8 mouse cellular contexts compared by ENCODE assay signal in the genomic region with DNA sequence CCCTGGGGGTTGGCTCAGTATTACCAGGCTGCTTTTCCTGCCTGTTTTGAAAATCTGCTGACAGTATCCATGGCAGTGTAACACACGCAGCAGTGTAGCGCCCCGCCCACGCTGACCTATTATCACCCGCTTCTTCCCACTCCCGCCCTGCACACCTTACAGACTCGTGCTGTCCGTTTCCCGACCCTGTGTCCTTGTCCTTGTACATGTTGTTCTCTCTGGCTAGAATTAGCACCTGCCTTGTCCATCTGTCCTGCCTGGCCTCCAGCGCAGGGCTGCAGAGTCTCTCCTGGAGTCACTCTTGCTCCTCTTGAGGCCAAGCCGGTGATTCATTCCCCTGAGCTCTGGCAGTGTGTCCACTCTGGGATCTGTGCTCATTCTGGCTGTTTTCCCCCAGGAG. TPM values are rescaled to one million over a fixed set of nuclear protein-coding genes. Genes with fewer than 3 reads are reported as not detected.
DNase-seq lines count a peak whose midpoint lies in the region; ATAC-seq lines count a peak whose summit lies in the region.

No protein-coding gene starts in this region.

- H3K4me1 ChIP-seq in forebrain, embryonic 12.5 days, result peaks cover 22% of the 10 kb centered on the region

- no peak for DNase-seq in cerebellum, postnatal 4 days (ENCODE audit: low spot score in 2 of 2)
- peak; percentile 54 for DNase-seq in adrenal gland, postnatal 25 days
- DNase-seq in gastrocnemius, postnatal 10 days, result peak; percentile 43
- peak; percentile 40 for DNase-seq in kidney, adult 11 months

- 0 out of 2 replicates have a peak overlapping the region, but pooled peaks have one; percentile 7 for H3K27ac ChIP-seq in macrophage
- H3K27ac ChIP-seq in forebrain, embryonic 12.5 days, result no peak overlapping the region

- WGBS in macrophage (ENCODE audit: missing documents), result 42% methylated on average over 8 of the region's 11 CpGs
- WGBS in forebrain, embryonic 12.5 days, result 86% methylated on average over 11 of the region's 11 CpGs

- no peak overlapping the region for H3K4me3 ChIP-seq in macrophage (ENCODE audit: inconsistent target)
- H3K4me3 ChIP-seq in forebrain, embryonic 12.5 days (replicated peaks), result no peak overlapping the region

- H3K79me2 ChIP-seq in macrophage (ENCODE audit: inconsistent target), result peaks cover 40% of the 10 kb centered on the region; the same call in 1 of the 2 replicates

- H3K27me3 ChIP-seq in forebrain, embryonic 12.5 days, result no peaks in the 10 kb centered on the region

- H3K36me3 ChIP-seq in macrophage (ENCODE audit: inconsistent target), result no peaks in the 10 kb centered on the region
- H3K36me3 ChIP-seq in forebrain, embryonic 12.5 days (replicated peaks), result 0 out of 2 replicates have a peak, but pooled peaks cover 4% of the 10 kb centered on the region

- H3K4me2 ChIP-seq in forebrain, embryonic 12.5 days, result no peak overlapping the region

- ATAC-seq in cerebellum, adult (ENCODE audit: insufficient number of reproducible peaks, low FRiP score, low TSS enrichment), result peak; percentile 85; the same call in 1 of the 2 replicates
- no peak for ATAC-seq in CD4-positive, CD25-positive, alpha-beta regulatory T cell, adult 4 months
- ATAC-seq in forebrain, embryonic 12.5 days (ENCODE audit: low FRiP score), result no peak

- H3K9me3 ChIP-seq in forebrain, embryonic 12.5 days, result no peaks in the 10 kb centered on the region

- no peak overlapping the region for H3K9ac ChIP-seq in forebrain, embryonic 12.5 days

RNA-seq across cellular contexts. Expression of a gene that starts 5.5 kb away (rescaled TPM):
- 117 and 132 TPM in 2 replicates for total RNA-seq in adrenal gland, postnatal 25 days (2021)
- total RNA-seq in gastrocnemius, postnatal 10 days (2021), result 100 to 1,000 TPM; 407 to 464 TPM
- 10 to 100 TPM; 13.3 to 54.7 (median 41.4) TPM for total RNA-seq in macrophage (2018; cell fraction: chromatin; rRNA removed)
- 10 to 100 TPM; 36.1 to 51.9 (median 44.5) TPM for total RNA-seq in macrophage (2018; cell fraction: cytosol; rRNA removed)
- 10 to 100 TPM; 11.3 to 39.3 (median 26.8) TPM for total RNA-seq in macrophage (2018; cell fraction: nucleus; rRNA removed)
- polyA plus RNA-seq in macrophage (2018), result 42.7 to 57.0 TPM (median 51.5 TPM) in 3 replicates
- polyA plus RNA-seq in CD4-positive, CD25-positive, alpha-beta regulatory T cell, adult 4 months (2017; shearing (Covaris generic)), result 10 to 100 TPM; 64.4 to 83.3 TPM
- polyA plus RNA-seq in forebrain, embryonic 12.5 days (2016; fragmentation: Nextera tagmentation; extraction: Ambion mirVana), result 79.0 and 83.1 TPM in 2 replicates

RNA-seq across cellular contexts. Expression of a gene that starts 15.0 kb away (rescaled TPM):
- total RNA-seq in adrenal gland, postnatal 25 days (2021), result 96.8 and 110 TPM in 2 replicates
- total RNA-seq in gastrocnemius, postnatal 10 days (2021), result 10 to 100 TPM; 72.1 to 74.5 TPM
- total RNA-seq in macrophage (2018; cell fraction: chromatin; rRNA removed), result 10 to 100 TPM; 12.8 to 41.7 (median 21.7) TPM
- total RNA-seq in macrophage (2018; cell fraction: cytosol; rRNA removed), result 10 to 100 TPM; 36.2 to 63.7 (median 47.4) TPM
- total RNA-seq in macrophage (2018; cell fraction: nucleus; rRNA removed), result 10 to 100 TPM; 17.7 to 62.9 (median 34.8) TPM
- polyA plus RNA-seq in macrophage (2018), result 39.4 to 79.4 TPM (median 50.8 TPM) in 3 replicates
- 100 to 1,000 TPM; 104 to 138 TPM for polyA plus RNA-seq in CD4-positive, CD25-positive, alpha-beta regulatory T cell, adult 4 months (2017; shearing (Covaris generic))
- polyA plus RNA-seq in forebrain, embryonic 12.5 days (2016; fragmentation: Nextera tagmentation; extraction: Ambion mirVana), result 160 and 166 TPM in 2 replicates

RNA-seq across cellular contexts. Expression of a gene that starts 22.0 kb away (rescaled TPM):
- not detected in 2 replicates for total RNA-seq in adrenal gland, postnatal 25 days (2021)
- not detected for total RNA-seq in gastrocnemius, postnatal 10 days (2021)
- not detected for total RNA-seq in macrophage (2018; cell fraction: chromatin; rRNA removed)
- total RNA-seq in macrophage (2018; cell fraction: cytosol; rRNA removed), result not detected
- total RNA-seq in macrophage (2018; cell fraction: nucleus; rRNA removed), result not detected
- polyA plus RNA-seq in macrophage (2018), result not detected in 3 replicates
- not detected for polyA plus RNA-seq in CD4-positive, CD25-positive, alpha-beta regulatory T cell, adult 4 months (2017; shearing (Covaris generic))
- polyA plus RNA-seq in forebrain, embryonic 12.5 days (2016; fragmentation: Nextera tagmentation; extraction: Ambion mirVana), result not detected in 2 replicates

RNA-seq across cellular contexts. Expression of a gene that starts 56.9 kb away (rescaled TPM):
- total RNA-seq in adrenal gland, postnatal 25 days (2021), result 18.9 and 20.5 TPM in 2 replicates
- total RNA-seq in gastrocnemius, postnatal 10 days (2021), result 10 to 100 TPM; 15.9 to 18.2 TPM
- 10 to 100 TPM in 1 of 26 experiments, 1 to 10 TPM in 24, under 1 TPM in 1; 0.90 to 11.7 (median 3.6) TPM for total RNA-seq in macrophage (2018; cell fraction: chromatin; rRNA removed)
- 1 to 10 TPM; 3.7 to 8.4 (median 5.8) TPM for total RNA-seq in macrophage (2018; cell fraction: cytosol; rRNA removed)
- total RNA-seq in macrophage (2018; cell fraction: nucleus; rRNA removed), result 1 to 10 TPM in 25 of 26 experiments, under 1 TPM in 1; 0.74 to 8.3 (median 5.0) TPM
- polyA plus RNA-seq in macrophage (2018), result 3.3 to 6.5 TPM (median 5.6 TPM) in 3 replicates
- 10 to 100 TPM; 46.4 to 64.2 TPM for polyA plus RNA-seq in CD4-positive, CD25-positive, alpha-beta regulatory T cell, adult 4 months (2017; shearing (Covaris generic))
- polyA plus RNA-seq in forebrain, embryonic 12.5 days (2016; fragmentation: Nextera tagmentation; extraction: Ambion mirVana), result 42.8 and 47.3 TPM in 2 replicates

Comparison
In these comparisons a context has a peak if more than half of its experiments do, and no peak if none do; other contexts are left out.
1. DNase-seq: peak in adrenal gland, postnatal 25 days (single experiment), gastrocnemius, postnatal 10 days (single experiment) and kidney, adult 11 months (single experiment); none in cerebellum, postnatal 4 days (0 of 2).